Mouse (Mus musculus) heart, adult 18-20 months (tissue): ENCODE measurements at regions not wholly inside any gene's neighbourhood (a gene's known extent, or its start where the extent isn't known, plus 50 kb on each side); places are given as distances from the start of the nearest gene placed in this dataset.
A peak's percentile ranks its signal among the peaks of the same experiment; 100 is the strongest.

Source experiments
- DNase-seq, 2 experiments: peaks; one replicate each; pipeline ENCODE4 v3.0.0; 2021 to 2022; ENCODE audit warnings: mixed read lengths in 1 of 2

GRCm38 (mm10) chr17:44336842-44337241 is 148.5 kb downstream of the Clic5 start:
- DNase-seq, result no peak

- DNase-seq, result no peak
Observed at GRCm38 (mm10) chr17:44337253-44337652, 148.9 kb downstream of the Clic5 start.

- no peak for DNase-seq
Observed at GRCm38 (mm10) chr17:44344542-44344941, 156.2 kb downstream of the Clic5 start.

GRCm38 (mm10) chr17:44345374-44345773 is 157.0 kb downstream of the Clic5 start:
- no peak for DNase-seq

GRCm38 (mm10) chr17:44350201-44350948 is 162.0 kb downstream of the Clic5 start:
- no peak for DNase-seq

GRCm38 (mm10) chr17:44350949-44351244 is 162.5 kb downstream of the Clic5 start:
- no peak for DNase-seq

GRCm38 (mm10) chr17:44351499-44352117 is 163.2 kb downstream of the Clic5 start:
- no peak for DNase-seq

GRCm38 (mm10) chr17:44352142-44352541 is 163.8 kb downstream of the Clic5 start:
- DNase-seq, result no peak

- DNase-seq, result no peak
Observed at GRCm38 (mm10) chr17:44363111-44363510, 174.7 kb downstream of the Clic5 start.

- no peak for DNase-seq
Observed at GRCm38 (mm10) chr17:44364494-44364893, 176.1 kb downstream of the Clic5 start.

GRCm38 (mm10) chr17:44366438-44366837 is 178.1 kb downstream of the Clic5 start:
- DNase-seq, result no peak

GRCm38 (mm10) chr17:44367561-44367960 is 179.2 kb downstream of the Clic5 start:
- no peak for DNase-seq

- no peak for DNase-seq
Observed at GRCm38 (mm10) chr17:44370966-44371465, 182.6 kb downstream of the Clic5 start.

GRCm38 (mm10) chr17:44371620-44372019 is 183.2 kb downstream of the Clic5 start:
- DNase-seq, result no peak

- peak; percentile 73 to 75 for DNase-seq
Observed at GRCm38 (mm10) chr17:44373744-44374456, 185.5 kb downstream of the Clic5 start.

- DNase-seq, result no peak
Observed at GRCm38 (mm10) chr17:44378391-44378790, 190.0 kb downstream of the Clic5 start.

- no peak for DNase-seq
Observed at GRCm38 (mm10) chr17:44388916-44389315, 200.5 kb downstream of the Clic5 start.

- no peak for DNase-seq
Observed at GRCm38 (mm10) chr17:44397829-44398228, 209.4 kb downstream of the Clic5 start.

- no peak for DNase-seq
Observed at GRCm38 (mm10) chr17:44398231-44398630, 209.8 kb downstream of the Clic5 start.

- DNase-seq, result no peak
Observed at GRCm38 (mm10) chr17:44404923-44405322, 216.5 kb downstream of the Clic5 start.

- no peak for DNase-seq
Observed at GRCm38 (mm10) chr17:44410961-44411360, 222.6 kb downstream of the Clic5 start.

GRCm38 (mm10) chr17:44418676-44419404 is 230.5 kb downstream of the Clic5 start:
- peak; percentile 57 to 71 for DNase-seq

GRCm38 (mm10) chr17:44419405-44419729 is 231.0 kb downstream of the Clic5 start:
- no peak for DNase-seq
